Mouse (Mus musculus) telencephalon, adult 2 months (tissue): ENCODE measurements at regions not wholly inside any gene's neighbourhood (a gene's known extent, or its start where the extent isn't known, plus 50 kb on each side); places are given as distances from the start of the nearest gene placed in this dataset.

Source experiments
- DNase-seq: peaks from one replicate; pipeline ENCODE4 v3.0.0-alpha.2; 2011; ENCODE audit warnings: low read depth, low spot score

GRCm38 (mm10) chr13:52378236-52378635 is 152.8 kb downstream of the Diras2 start:
- DNase-seq: no peak

- no peak for DNase-seq
Observed at GRCm38 (mm10) chr13:52389271-52389670, 141.8 kb downstream of the Diras2 start.

- no peak for DNase-seq
Observed at GRCm38 (mm10) chr13:52395786-52396185, 135.3 kb downstream of the Diras2 start.

- no peak for DNase-seq
Observed at GRCm38 (mm10) chr13:52398344-52398743, 132.7 kb downstream of the Diras2 start.

- no peak for DNase-seq
Observed at GRCm38 (mm10) chr13:52399143-52399542, 131.9 kb downstream of the Diras2 start.

- no peak for DNase-seq
Observed at GRCm38 (mm10) chr13:52403805-52404204, 127.3 kb downstream of the Diras2 start.

DNA sequence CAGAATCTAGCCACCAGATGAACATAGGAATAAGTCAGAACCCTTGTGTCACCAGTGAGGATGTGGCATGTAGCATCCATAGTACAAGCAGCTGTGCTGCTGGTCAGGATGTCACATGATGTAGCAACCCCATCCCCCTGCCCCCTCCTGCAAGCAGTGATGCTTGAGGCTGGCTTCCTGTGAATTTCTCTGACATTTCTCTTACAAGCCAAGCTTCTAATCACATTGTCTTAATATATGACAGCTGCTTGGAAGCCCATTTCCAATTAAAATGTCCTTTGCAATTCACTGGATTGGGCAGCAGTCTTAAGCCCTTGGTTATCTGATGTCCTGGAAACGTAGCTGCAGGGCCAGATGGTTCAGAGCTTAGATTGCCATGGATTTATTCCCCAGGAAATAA is 114.8 kb downstream of the Diras2 start:
- no peak for DNase-seq

DNA sequence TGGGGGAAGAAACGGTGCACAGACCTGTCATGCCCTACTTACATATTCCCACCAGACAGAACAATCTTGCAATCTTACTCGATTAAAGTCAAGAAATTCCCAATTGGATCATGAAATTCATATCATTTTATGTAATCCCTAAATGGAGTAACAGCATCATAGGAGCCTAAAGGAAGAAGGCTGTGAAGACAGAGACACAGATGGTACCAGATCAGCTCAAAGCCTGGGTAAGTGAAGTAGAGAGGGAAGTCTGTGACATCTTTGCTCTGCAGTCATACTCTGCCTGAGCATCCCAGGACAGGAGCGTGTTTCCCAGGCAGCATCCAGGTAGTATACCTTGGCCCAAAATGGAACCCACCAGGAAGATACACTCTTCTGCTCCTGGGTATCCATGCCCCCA is 108.6 kb downstream of the Diras2 start:
- no peak for DNase-seq

- no peak for DNase-seq
Observed at GRCm38 (mm10) chr13:52428527-52428926, 102.6 kb downstream of the Diras2 start.

- peak; percentile 95 for DNase-seq
Observed at GRCm38 (mm10) chr13:52436756-52437155, 94.3 kb downstream of the Diras2 start.

DNA sequence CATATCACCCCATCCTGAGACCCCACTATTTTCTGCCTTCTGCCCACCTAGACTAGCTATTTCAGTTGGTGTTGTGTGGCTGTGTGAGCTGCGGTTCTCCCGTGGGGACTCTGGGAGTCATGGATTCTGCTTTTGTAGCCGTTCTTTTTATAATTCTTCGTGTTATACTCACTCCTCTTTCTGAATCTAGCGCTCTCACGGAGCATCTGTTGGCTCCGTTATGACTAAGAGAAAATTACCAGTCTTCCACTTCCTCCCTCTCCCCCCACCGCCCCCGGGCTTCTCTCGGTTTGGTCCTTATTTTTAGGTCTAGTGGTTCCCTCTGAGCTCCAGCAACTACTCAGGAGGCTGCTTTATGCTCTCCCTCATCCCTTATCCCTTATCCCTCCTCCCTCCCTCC is 85.6 kb downstream of the Diras2 start:
- peak; percentile 97 for DNase-seq

- DNase-seq: no peak
Observed at GRCm38 (mm10) chr13:52448902-52449301, 82.2 kb downstream of the Diras2 start.

GRCm38 (mm10) chr13:52451486-52451885 is 79.6 kb downstream of the Diras2 start:
- DNase-seq: no peak

DNA sequence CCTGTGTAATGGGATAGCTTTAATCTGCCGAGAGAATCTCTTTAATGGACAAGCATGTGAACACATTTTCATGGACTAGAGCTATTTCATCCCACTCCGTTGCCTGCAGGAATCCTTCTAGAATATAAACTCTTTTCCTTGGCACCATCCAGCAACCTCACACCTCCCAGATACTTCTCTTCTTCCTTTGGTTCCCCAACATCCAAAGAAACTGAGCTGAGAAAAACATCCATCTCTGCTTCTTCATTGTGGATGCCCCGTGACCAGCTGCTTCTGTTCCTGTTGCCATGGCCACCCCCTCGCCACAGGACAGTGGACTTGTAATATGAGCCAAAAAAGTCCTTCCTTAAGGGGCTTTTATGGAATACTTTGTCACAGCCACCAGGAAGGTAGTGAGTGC is 78.8 kb downstream of the Diras2 start:
- no peak for DNase-seq
